Mouse (Mus musculus): Measurements from ENCODE around the gene Zbtb40.

Zbtb40 gene

DNA sequence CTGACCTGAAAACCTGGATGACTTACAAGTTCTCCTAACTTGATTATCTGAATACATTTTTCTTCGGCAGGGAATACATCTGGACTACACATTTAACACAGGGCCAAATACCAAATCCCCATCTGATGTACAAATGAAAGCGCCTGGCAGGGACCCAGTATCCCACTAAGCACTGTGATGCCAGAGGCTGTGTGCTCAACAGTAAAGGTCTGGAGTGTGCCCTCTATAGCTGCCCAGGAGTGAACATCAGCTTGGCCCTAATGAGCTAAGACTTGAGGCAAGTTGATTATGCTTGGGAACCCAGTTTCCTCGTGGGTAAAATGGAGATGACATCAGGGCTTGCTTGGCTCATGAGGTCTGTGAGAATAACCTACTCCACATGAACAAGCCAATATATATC is 10.1 kb downstream of the Zbtb40 start:
- in situ Hi-C loops (cut with MboI; ENCODE audit: unreplicated experiment in 2 of 2): no loop called here

- in situ Hi-C loops (cut with MboI; ENCODE audit: unreplicated experiment in 2 of 2): no loop called here
Measured at GRCm38 (mm10) chr4:137038096-137038495, 10.5 kb downstream of the Zbtb40 start.

- in situ Hi-C loops (cut with MboI; ENCODE audit: unreplicated experiment in 2 of 2): no loop called here
Measured at GRCm38 (mm10) chr4:137033115-137033887, 15.3 kb downstream of the Zbtb40 start.

GRCm38 (mm10) chr4:137032456-137032855 is 16.1 kb downstream of the Zbtb40 start:
- in situ Hi-C loops (cut with MboI; ENCODE audit: unreplicated experiment in 2 of 2): no loop called here

GRCm38 (mm10) chr4:137031319-137031718 is 17.3 kb downstream of the Zbtb40 start:
- in situ Hi-C loops (cut with MboI; ENCODE audit: unreplicated experiment in 2 of 2): no loop called here

- in situ Hi-C loops (cut with MboI; ENCODE audit: unreplicated experiment in 2 of 2): no loop called here
Measured at GRCm38 (mm10) chr4:137029348-137029747, 19.3 kb downstream of the Zbtb40 start.

DNA sequence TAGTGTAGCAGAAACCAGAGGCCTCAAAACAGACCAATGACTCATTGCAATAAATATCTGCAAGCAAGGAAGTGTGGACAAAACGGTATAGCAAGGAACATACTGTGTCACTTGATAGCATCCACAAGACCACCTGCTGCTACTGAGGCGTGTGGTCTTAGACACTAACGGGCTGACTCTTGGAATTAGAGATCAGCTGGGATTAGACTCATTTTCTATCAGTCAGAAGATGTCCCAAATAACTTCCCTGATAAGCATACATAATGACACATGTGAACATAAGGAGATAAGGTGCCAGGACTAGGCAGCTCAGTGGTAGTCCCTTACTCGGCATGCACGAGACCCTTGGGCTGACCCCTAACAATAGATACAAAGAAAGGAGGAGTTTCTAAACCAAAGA is 21.6 kb downstream of the Zbtb40 start:
- in situ Hi-C loops (cut with MboI; ENCODE audit: unreplicated experiment in 2 of 2): no loop called here

DNA sequence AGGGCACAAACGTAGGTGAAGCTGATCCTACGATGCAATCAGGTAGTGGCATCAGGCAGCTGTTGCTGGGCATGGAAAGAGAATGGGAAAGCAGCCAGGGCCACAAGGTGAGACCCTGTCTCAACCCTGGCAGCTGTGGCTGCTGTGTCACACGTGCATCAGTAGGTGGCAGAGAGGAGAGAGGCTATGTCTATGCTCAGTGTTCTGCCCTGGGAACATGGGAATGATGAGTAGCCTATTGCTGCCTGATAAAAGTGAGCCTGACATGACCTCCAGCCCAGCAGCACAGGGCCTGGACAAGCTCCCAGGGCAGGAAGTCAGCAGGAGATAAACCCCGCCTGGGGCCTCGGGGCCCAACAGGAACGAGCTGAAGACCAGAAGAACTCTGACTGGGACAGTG is 23.0 kb downstream of the Zbtb40 start:
- in situ Hi-C loops (cut with MboI; ENCODE audit: unreplicated experiment in 2 of 2): no loop called here

DNA sequence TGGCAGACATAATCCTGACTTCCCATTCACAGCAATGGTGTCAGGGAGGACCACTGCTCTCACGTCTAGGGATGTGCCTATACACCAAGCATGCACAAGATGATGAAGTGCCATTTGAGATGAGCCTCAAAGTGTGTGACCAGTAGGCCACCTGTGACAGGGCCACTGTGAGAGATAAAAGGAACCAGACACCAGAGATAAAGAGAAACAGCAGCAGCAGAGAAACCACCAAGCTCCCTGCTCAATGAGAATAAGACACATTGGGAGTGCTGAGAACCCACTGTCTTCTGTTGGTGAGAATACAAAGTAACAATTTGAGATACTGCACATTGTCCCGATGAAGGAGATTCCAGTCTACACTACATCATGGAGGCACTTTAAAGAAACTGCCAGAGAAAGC is 23.5 kb downstream of the Zbtb40 start:
- in situ Hi-C loops (cut with MboI; ENCODE audit: unreplicated experiment in 2 of 2): no loop called here

- in situ Hi-C loops (cut with MboI; ENCODE audit: unreplicated experiment in 2 of 2): no loop called here
Measured at GRCm38 (mm10) chr4:137020065-137020464, 28.5 kb downstream of the Zbtb40 start.

DNA sequence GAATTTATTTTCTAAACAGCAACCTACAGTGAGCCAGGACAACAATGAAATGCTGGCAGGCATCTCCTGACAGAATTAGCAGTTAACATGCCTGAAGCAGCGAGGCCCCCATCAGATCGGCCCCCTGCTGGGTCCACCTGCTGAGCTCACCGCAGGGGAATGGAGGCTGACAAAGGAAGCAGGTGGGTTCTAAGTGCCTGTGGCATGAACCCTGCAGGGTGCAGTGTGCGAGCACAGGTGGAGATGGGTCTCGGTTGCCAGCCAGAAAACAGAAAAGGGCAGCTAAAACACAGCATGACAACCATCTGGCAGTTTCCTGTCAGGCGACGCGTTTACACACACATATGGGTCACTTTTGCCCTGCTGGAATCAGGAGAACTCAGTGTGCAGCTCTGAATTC is 32.7 kb downstream of the Zbtb40 start:
- in situ Hi-C loops (cut with MboI; ENCODE audit: unreplicated experiment in 2 of 2): no loop called here

GRCm38 (mm10) chr4:137015476-137015856 is 33.1 kb downstream of the Zbtb40 start:
- in situ Hi-C loops (cut with MboI; ENCODE audit: unreplicated experiment in 2 of 2): no loop called here

GRCm38 (mm10) chr4:137014654-137015475 is 33.7 kb downstream of the Zbtb40 start:
- in situ Hi-C loops (cut with MboI; ENCODE audit: unreplicated experiment in 2 of 2): no loop called here

- in situ Hi-C loops (cut with MboI; ENCODE audit: unreplicated experiment in 2 of 2): no loop called here
Measured at GRCm38 (mm10) chr4:137014124-137014523, 34.5 kb downstream of the Zbtb40 start.

- in situ Hi-C loops (cut with MboI; ENCODE audit: unreplicated experiment in 2 of 2): no loop called here
Measured at GRCm38 (mm10) chr4:137006966-137007365, 41.6 kb downstream of the Zbtb40 start.

DNA sequence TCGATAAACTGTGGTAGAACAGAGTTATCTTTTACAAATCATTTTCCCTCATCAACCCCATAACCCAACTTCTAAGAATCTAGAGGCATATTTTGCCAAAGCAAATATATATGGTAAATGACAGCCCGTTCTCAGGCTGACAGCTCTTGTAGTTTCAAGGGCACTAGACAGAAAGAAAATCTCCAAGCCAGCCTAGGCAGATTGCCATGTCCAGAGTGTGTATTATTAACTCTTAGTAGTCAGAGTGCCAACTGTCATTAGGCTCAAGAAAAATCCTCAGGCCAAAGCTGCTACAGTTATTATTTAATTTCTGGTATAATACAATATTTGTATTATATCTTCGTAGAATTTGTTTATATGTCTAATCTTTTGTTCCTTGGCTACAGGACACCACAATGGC is 46.8 kb downstream of the Zbtb40 start:
- in situ Hi-C loops (cut with MboI; ENCODE audit: unreplicated experiment in 2 of 2): no loop called here

GRCm38 (mm10) chr4:137001020-137001419 is 47.6 kb downstream of the Zbtb40 start:
- in situ Hi-C loops (cut with MboI; ENCODE audit: unreplicated experiment in 2 of 2): no loop called here

- in situ Hi-C loops (cut with MboI; ENCODE audit: unreplicated experiment in 2 of 2): no loop called here
Measured at GRCm38 (mm10) chr4:136998371-136998770, 50.2 kb downstream of the Zbtb40 start.

- in situ Hi-C loops (cut with MboI; ENCODE audit: unreplicated experiment in 2 of 2): no loop called here
Measured at GRCm38 (mm10) chr4:136997723-136998345, 50.8 kb downstream of the Zbtb40 start.

- in situ Hi-C loops (cut with MboI; ENCODE audit: unreplicated experiment in 2 of 2): no loop called here
Measured at GRCm38 (mm10) chr4:136996933-136997332, 51.7 kb downstream of the Zbtb40 start.

- in situ Hi-C loops (cut with MboI; ENCODE audit: unreplicated experiment in 2 of 2): no loop called here
Measured at GRCm38 (mm10) chr4:136995361-136995760, 53.2 kb downstream of the Zbtb40 start.
